Mouse (Mus musculus) 3T3-L1 (cell line): ENCODE results near the gene Gm8356.
"Not testable (repeated sequence)": the region's sequence is repeated elsewhere in the genome, so short reads cannot be mapped to it uniquely, and the experiment has no call there.

Experiments
- DNase-seq: peaks from one replicate; pipeline ENCODE4 v3.0.0-alpha.2; 2015; ENCODE audit warnings: low read depth, low spot score

The Gm8356 gene

DNA sequence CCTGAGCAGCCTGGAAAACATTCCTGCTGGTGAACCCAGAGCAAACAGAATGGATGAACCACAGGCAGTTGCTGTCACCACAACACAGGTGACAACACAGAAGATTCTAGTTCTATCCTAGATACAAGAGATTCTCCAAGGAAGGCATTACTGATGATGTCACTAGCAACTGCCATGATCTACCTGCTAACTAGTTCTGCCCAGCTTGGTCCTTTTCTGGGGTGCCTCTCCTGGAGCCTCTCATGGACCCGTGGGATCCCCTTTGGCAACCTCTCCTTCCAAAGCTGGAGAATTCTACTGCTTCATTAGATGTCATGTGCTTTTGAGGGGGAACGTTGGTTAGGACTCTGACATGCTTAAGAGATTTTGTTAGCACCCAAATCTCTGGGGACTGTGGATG lies at the start of gene Gm8356:
TSS of gene Gm8356 (minus strand) at position 101 of the 400 bp plus-strand sequence.
- not testable (repeated sequence) for DNase-seq

DNA sequence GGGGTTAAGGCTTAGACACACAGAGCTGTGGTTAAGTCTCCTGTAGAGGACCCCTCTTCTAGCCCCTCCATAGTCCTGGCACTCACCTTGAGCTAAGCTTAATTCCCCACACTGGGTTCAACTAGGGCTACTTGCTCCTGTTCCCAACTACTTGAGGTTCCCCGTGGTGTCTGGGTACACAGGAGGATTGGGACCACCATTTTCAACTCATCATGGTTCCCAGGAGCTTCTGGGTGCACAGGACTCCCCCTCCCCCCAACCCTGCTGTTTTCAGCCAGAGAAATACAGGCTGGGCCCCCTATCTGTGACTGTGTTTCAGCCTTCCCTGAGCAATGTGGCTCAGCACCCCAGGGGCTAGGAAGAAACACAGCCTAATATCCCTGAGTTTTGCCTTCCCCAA lies 50.8 kb downstream of the Gm8356 start:
- DNase-seq = not testable (repeated sequence)

DNA sequence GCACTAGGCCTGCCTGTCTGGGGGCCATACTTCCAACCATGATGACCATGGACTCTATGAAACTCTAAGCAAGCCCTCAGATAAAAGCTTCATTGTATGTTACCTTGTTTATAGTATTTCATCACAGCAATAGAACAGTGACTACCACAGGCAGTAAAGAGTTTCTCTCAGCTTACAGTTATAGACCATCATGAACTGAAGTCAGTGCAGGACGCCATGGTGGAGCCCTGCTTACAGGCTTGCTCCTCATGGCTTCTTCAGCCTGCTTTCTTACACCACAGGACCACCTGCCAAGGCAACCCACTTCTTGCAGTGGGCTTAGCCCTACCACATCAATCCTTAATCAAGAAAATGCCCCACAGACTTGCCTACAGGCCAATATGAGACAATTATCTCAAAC lies 51.5 kb downstream of the Gm8356 start:
- DNase-seq = not testable (repeated sequence)

DNA sequence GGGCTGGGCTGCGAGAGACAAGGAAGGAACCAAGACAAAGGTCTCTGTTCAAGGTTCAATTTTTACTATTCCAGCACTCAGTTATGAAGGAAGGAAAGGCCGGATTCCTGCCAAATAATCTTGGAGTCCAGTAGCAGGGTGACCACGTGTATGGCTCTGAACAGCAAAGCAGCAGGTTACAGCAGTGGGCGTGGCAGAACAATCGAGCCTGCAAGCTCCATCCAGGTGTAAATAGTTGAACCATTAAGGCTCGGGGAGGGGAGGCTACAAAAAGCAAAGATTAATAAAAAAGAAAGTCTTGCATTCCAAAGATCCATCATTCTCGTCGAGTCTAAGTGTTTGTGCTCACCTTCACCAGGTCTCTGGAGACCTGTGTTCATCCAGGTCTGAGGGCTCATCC lies 55.0 kb downstream of the Gm8356 start:
- DNase-seq = not testable (repeated sequence)
